Mouse (Mus musculus): ENCODE results near the gene Rexo1. TPM values are rescaled to one million over a fixed set of nuclear protein-coding genes. Genes with fewer than 3 reads are reported as not detected.

The Rexo1 gene
- polyA plus RNA-seq, 1 experiment from 2014 or later, result 29.5 TPM

DNA sequence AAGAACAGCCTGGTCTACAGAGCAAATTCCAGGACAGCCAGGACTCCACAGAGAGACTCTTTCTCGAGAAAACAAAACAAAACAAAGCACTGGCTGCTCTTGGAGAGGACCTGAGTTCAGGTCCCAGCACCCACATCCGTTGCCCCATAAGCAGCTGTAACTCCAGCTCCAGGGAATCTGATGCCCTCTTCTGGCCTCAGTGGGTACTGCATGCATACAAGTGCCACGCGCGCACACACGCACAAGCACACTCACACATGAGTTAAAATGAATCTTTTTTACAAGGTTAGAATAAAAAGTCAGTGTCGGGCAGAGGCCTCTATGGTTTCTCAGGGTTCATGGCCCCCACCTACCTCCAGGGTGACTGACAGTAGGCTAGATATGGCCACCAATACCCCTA, 38.1 kb downstream of the Rexo1 start:
- Histone ChIP-seq H3K27me3 (replicated peaks) (no peaks in the 10 kb centered on the region), H3K36me3 (no peaks in the 10 kb centered on the region; the same call in 1 of the 2 replicates), H3K4me2 (no peak overlapping the region), H3K4me3 (replicated peaks) (no peak overlapping the region), H3K4me1 (peaks cover 4% of the 10 kb centered on the region; the same call in 1 of the 2 replicates), H3K9ac (replicated peaks) (no peak overlapping the region), H3K9me3 (replicated peaks) (no peaks in the 10 kb centered on the region), H3K27ac (replicated peaks) (no peak overlapping the region)
- ATAC-seq (ENCODE audit: low FRiP score), result no peak
- WGBS, result 94% methylated on average over 7 of the region's 7 CpGs

DNA sequence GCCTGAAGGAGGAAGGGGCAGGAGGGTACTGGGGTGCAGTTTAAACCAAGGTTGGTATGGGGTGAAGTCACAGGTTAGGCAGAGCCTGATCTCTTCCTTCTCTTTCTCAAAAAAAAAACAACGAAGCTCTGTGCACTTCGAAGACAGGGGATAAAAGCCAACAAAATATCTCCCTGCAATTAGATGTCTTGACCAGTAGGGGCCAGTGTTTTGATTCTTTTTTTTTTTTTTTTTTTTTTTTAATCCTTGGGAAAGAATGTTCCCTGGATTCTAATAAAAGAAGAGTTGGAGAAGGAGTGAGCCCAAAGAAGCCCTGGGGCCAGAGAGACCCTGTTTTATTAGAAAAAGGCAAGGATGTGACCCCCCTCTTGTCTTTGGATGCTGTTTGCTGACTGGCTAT, 42.1 kb downstream of the Rexo1 start:
- Histone ChIP-seq H3K4me2 (no peak overlapping the region), H3K4me3 (replicated peaks) (no peak overlapping the region)
- ATAC-seq (ENCODE audit: low FRiP score), result no peak

DNA sequence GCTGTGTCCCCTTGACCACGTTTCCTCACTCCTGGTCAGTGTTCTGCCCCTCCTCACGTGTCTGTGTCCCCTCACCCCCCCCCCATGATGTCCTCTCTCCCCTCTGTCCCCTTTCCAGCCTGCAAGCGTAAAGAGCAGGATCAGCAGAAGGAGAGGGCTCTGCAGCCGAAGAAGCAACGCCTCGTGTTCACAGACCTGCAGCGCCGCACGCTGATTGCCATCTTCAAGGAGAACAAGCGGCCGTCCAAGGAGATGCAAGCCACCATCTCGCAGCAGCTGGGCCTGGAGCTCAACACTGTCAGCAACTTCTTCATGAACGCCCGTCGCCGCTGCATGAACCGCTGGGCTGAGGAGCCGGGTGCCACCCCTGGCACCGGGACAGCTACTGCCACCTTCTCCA, 47.6 kb downstream of the Rexo1 start:
- H3K9ac ChIP-seq (replicated peaks), result no peak overlapping the region

More for the DNA sequence above, 42.1 kb downstream of the Rexo1 start:
- Histone ChIP-seq H3K27me3 (replicated peaks) (peaks cover 8% of the 10 kb centered on the region; the same call in 1 of the 2 replicates), H3K9ac (replicated peaks) (no peak overlapping the region), H3K27ac (replicated peaks) (no peak overlapping the region), H3K36me3 (no peaks in the 10 kb centered on the region; the same call in 1 of the 2 replicates), H3K4me1 (0 out of 2 replicates have a peak, but pooled peaks cover 3% of the 10 kb centered on the region), H3K9me3 (replicated peaks) (no peaks in the 10 kb centered on the region)
- 78% methylated on average over 2 of the region's 2 CpGs for WGBS

DNA sequence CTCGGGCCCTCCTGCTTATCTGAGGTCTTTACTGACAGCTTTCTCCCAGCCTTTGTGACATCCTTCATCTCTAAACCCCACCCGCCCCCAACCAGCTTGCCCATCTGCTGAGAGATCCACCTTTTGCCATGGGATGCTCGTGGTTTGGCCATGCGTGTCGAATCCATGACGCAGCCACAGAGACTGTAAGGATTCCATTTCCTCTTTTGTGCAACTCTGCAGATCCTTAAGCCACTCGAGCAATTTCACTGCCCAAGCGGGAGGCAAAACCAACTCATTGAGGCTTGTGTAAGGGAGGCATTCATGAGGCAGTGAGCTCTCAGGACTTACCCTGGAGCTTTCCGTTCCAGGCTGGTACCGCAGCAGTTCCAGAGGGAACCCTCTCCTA, 51.1 kb downstream of the Rexo1 start:
- H3K4me2 ChIP-seq, result no peak overlapping the region
- H3K27ac ChIP-seq (replicated peaks), result no peak overlapping the region
- H3K9me3 ChIP-seq (replicated peaks), result no peaks in the 10 kb centered on the region
- ATAC-seq (ENCODE audit: low FRiP score), result no peak
- H3K36me3 ChIP-seq, result no peaks in the 10 kb centered on the region
- H3K9ac ChIP-seq (replicated peaks), result no peak overlapping the region
- 53% methylated on average over 10 of the region's 10 CpGs for WGBS
- peaks cover 74% of the 10 kb centered on the region for H3K27me3 ChIP-seq (replicated peaks)
- H3K4me3 ChIP-seq (replicated peaks), result no peak overlapping the region
- H3K4me1 ChIP-seq, result peaks cover 18% of the 10 kb centered on the region; the same call in 1 of the 2 replicates

More for the DNA sequence above, 47.6 kb downstream of the Rexo1 start:
- Histone ChIP-seq H3K9me3 (replicated peaks) (no peaks in the 10 kb centered on the region), H3K4me1 (peaks cover 18% of the 10 kb centered on the region; the same call in 1 of the 2 replicates), H3K4me2 (peak overlapping the region; percentile 43), H3K27me3 (replicated peaks) (peaks cover 53% of the 10 kb centered on the region), H3K36me3 (no peaks in the 10 kb centered on the region), H3K27ac (replicated peaks) (no peak overlapping the region), H3K4me3 (replicated peaks) (peak overlapping the region; percentile 14; the same call in 1 of the 2 replicates)
- WGBS, result 7% methylated on average over 19 of the region's 19 CpGs
- ATAC-seq (ENCODE audit: low FRiP score), result no peak

DNA sequence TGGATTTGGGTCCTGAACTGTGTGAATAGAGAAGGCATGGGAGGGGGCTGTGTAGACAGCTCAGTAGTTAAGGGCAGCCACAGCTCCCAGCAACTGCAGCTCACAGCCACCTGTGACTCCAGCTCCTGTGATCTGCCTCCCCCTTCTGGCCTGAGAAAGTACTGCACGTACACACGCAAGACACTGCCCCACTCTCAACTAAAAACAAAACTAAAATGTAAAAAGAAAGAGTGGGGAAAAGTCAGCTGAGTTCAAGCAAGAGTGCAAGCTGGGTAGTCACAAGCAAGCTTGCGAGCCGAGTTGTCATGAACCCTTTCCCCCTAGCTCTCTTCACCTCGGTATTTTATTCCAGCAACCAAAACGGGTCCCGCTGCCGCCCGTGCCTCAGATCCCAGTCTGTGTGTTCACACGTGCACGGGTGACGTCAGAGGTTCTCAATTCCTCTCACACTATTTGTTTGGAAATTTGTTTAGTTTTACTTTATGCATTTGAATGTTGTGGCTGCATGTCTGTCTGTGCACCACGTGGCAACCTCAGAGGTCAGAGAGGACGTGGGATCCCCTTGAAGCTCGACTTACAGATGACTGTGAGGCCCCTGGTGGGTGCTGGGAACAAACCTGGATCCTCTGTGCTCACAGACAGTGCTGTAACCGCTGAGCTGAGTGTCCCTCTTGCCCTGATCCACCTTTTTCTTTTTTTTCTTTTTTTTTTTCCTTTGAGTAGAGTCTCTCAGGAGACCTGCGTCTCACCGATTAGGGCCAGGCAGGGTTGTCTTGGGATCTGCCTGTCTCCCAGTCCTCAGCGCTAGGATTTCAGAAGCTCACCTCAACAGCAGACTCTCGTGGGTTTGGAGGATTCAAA, 51.7 kb downstream of the Rexo1 start:
- Histone ChIP-seq H3K9me3 (replicated peaks) (no peaks in the 10 kb centered on the region), H3K4me3 (replicated peaks) (peak overlapping the region; percentile 13; the same call in 1 of the 2 replicates), H3K4me1 (peaks cover 18% of the 10 kb centered on the region; the same call in 1 of the 2 replicates), H3K9ac (replicated peaks) (no peak overlapping the region), H3K36me3 (no peaks in the 10 kb centered on the region), H3K27ac (replicated peaks) (no peak overlapping the region), H3K4me2 (peak overlapping the region; percentile 48), H3K27me3 (replicated peaks) (peaks cover 75% of the 10 kb centered on the region)
- whole genome bisulfite sequencing, result 8% methylated on average over 20 of the region's 20 CpGs
- peak; percentile 58; the same call in 1 of the 2 replicates for ATAC-seq (ENCODE audit: low FRiP score)

DNA sequence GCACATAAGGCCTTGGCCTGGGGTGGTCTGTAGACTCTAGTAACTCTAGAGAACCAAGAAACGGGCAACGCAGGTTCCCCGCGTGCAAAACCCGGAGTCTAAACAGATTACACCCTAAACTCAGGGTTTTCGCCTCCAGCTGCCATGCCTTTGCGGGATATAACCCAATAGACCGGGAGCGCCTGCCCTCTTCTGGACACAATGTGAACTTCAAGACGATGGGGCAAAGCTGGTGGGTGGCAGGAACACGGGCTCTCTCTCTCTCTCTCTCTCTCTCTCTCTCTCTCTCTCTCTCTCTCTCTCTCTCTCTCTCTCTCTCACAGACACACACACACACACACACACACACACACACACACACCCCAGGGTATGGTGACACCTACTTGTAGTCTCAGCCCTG, 55.1 kb downstream of the Rexo1 start:
- under 1% methylated on average over 11 of the region's 11 CpGs for WGBS
- H3K4me2 ChIP-seq, result no peak overlapping the region
- no peaks in the 10 kb centered on the region for H3K9me3 ChIP-seq (replicated peaks)
- no peak overlapping the region for H3K27ac ChIP-seq (replicated peaks)
- H3K4me3 ChIP-seq (replicated peaks), result no peak overlapping the region
- H3K9ac ChIP-seq (replicated peaks), result no peak overlapping the region; the same call in 1 of the 2 replicates
- H3K4me1 ChIP-seq, result 0 out of 2 replicates have a peak, but pooled peaks cover 7% of the 10 kb centered on the region
- no peak for ATAC-seq (ENCODE audit: low FRiP score)
- no peaks in the 10 kb centered on the region for H3K36me3 ChIP-seq
- peaks cover 73% of the 10 kb centered on the region for H3K27me3 ChIP-seq (replicated peaks)

DNA sequence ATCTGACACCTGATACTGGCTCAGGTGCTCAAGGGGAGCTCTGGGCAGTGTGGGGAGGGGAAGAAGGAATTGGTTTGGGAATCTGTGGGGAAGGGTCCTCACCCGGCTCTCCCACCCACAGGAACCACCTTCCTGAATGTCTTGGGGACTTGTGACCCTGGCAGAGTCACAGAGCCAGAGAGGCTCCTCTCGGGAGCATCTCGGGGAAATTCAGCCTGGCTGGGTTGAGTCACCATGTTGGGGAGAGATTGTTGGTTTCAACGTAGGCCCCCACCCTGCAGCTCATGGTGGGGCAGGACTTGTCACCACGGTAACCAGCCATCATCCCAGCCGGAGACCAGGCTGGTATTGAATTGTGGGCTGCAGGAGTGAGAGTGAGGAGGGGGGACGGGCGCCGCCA, 56.6 kb downstream of the Rexo1 start:
- H3K9ac ChIP-seq (replicated peaks), result no peak overlapping the region
- under 1% methylated on average over 8 of the region's 9 CpGs for WGBS

DNA sequence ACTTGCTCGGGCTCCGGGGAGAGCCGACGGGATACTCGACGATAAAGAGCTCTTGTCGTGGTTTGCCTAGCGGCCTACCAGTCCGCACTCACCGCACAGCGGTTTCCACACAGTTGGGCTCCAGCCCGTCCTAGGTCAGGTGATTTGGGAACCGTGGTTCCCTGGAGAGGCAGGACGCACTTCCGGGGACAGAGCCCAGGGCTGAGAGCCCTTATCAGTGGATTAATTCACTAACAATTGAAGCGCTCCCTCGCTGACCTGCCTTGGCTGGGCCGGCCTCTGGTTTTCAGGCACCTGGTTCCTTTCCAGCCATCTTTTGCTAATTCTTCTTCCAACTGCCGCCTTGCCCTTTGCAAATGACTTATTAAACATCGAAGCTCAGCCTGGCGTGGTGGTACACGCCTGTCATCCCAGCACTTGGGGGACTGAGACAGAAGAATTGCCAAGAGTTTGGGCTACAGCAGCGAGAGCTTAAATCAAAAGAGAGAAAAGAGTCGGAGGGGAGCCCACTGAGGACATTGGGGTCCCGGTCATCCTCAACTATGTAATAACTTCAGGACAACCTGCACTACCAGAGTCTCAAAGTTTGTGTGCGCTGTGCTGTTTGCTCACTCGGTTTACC, 57.6 kb downstream of the Rexo1 start:
- no peaks in the 10 kb centered on the region for H3K4me1 ChIP-seq
- no peaks in the 10 kb centered on the region for H3K36me3 ChIP-seq
- ATAC-seq (ENCODE audit: low FRiP score), result no peak
- WGBS, result 1% methylated on average over 27 of the region's 27 CpGs
- H3K27me3 ChIP-seq (replicated peaks), result peaks cover 77% of the 10 kb centered on the region
- no peak overlapping the region for H3K9ac ChIP-seq (replicated peaks)
- H3K27ac ChIP-seq (replicated peaks), result no peak overlapping the region
- no peak overlapping the region for H3K4me2 ChIP-seq
- H3K4me3 ChIP-seq (replicated peaks), result no peak overlapping the region
- H3K9me3 ChIP-seq (replicated peaks), result no peaks in the 10 kb centered on the region

More for the DNA sequence above, 56.6 kb downstream of the Rexo1 start:
- Histone ChIP-seq H3K4me1 (0 out of 2 replicates have a peak, but pooled peaks cover 3% of the 10 kb centered on the region), H3K4me3 (replicated peaks) (no peak overlapping the region), H3K9me3 (replicated peaks) (no peaks in the 10 kb centered on the region), H3K4me2 (no peak overlapping the region), H3K27ac (replicated peaks) (no peak overlapping the region), H3K27me3 (replicated peaks) (peaks cover 77% of the 10 kb centered on the region), H3K36me3 (no peaks in the 10 kb centered on the region)
- no peak for ATAC-seq (ENCODE audit: low FRiP score)

DNA sequence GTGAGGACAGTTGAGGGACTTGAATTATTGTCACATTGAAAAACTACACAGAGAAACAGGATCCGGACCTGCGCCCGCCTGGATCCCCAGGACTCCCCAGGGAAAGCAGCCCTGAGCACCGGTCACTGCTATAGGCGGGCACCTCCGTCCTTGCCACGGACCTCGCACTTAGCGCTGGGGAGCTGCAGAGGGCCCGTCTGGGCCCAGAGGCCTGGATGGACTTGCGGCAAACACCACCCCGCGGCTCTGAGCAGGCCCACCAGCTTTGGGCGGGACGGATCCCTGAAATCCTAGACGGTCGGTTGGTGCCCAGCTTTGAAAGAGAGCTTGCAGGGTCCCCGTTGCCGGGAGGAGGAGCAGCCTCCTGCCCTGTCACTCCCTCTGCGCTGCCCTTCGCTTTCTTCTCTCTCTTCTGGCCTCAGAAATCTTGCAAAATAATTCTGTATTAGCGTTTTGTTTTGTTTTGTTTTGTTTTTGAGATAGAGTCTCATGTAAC, 58.5 kb downstream of the Rexo1 start:
- no peak for ATAC-seq (ENCODE audit: low FRiP score)
- peaks cover 82% of the 10 kb centered on the region for H3K27me3 ChIP-seq (replicated peaks)
- no peaks in the 10 kb centered on the region for H3K9me3 ChIP-seq (replicated peaks)
- no peak overlapping the region for H3K4me3 ChIP-seq (replicated peaks)
- H3K36me3 ChIP-seq, result no peaks in the 10 kb centered on the region
- no peak overlapping the region for H3K27ac ChIP-seq (replicated peaks)
- 3% methylated on average over 22 of the region's 22 CpGs for WGBS
- no peaks in the 10 kb centered on the region for H3K4me1 ChIP-seq
- H3K4me2 ChIP-seq, result no peak overlapping the region
- no peak overlapping the region for H3K9ac ChIP-seq (replicated peaks)

DNA sequence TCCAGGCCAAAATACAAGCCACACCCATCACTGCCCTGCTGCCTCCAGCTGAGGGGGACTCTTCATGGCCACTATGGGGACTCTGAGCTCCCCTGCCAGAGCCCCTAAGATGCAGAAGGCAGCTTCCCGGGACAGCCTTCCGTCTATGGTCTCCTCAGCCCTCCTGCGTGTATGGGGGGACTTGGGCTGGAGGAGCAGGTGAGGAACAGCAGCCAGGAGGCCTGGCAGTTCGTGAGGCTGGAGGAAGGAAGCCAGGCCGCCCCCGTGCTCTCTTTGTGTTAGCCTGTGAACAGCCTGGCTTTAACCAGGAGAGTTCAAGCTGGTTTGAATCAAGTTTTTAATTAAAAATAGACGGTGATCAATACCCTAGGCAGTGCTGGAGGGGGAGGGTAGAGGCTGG, 59.1 kb downstream of the Rexo1 start:
- H3K9ac ChIP-seq (replicated peaks), result no peak overlapping the region
- H3K4me1 ChIP-seq, result no peaks in the 10 kb centered on the region
- H3K4me3 ChIP-seq (replicated peaks), result no peak overlapping the region
- no peaks in the 10 kb centered on the region for H3K9me3 ChIP-seq (replicated peaks)
- ATAC-seq (ENCODE audit: low FRiP score), result no peak
- 2% methylated on average over 7 of the region's 7 CpGs for WGBS
- no peak overlapping the region for H3K27ac ChIP-seq (replicated peaks)
- H3K27me3 ChIP-seq (replicated peaks), result peaks cover 84% of the 10 kb centered on the region
- no peak overlapping the region for H3K4me2 ChIP-seq
- no peaks in the 10 kb centered on the region for H3K36me3 ChIP-seq

DNA sequence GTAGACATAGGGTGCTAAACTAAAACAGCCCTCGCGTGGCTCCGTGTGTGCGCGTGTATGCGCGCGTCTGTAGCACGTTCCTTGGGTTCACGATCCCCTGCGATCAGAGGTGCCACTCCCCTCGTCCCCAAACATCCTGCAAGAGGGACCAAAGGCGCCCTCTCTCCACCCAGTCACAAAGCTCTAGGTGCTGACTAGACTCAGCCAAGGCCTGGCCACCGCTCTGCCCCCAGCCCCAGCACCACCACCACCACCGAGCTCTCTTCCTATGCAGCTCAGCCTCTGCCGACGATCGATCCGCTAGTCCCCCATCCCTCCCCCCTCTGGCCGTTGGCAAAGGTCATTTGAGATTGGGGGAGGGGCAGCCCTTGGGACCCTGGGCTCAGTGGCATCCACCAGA, 64.9 kb downstream of the Rexo1 start:
- Histone ChIP-seq H3K4me1 (peaks cover 29% of the 10 kb centered on the region), H3K27me3 (replicated peaks) (peaks cover 97% of the 10 kb centered on the region), H3K27ac (replicated peaks) (no peak overlapping the region), H3K36me3 (no peaks in the 10 kb centered on the region), H3K9me3 (replicated peaks) (no peaks in the 10 kb centered on the region), H3K4me3 (replicated peaks) (peak overlapping the region; percentile 40), H3K9ac (replicated peaks) (no peak overlapping the region; the same call in 1 of the 2 replicates), H3K4me2 (peak overlapping the region; percentile 65)
- WGBS, result 0% methylated on average over 20 of the region's 20 CpGs
- ATAC-seq (ENCODE audit: low FRiP score), result no peak

All from neural tube, embryonic 15.5 days (tissue).